Mouse (Mus musculus) liver, embryonic 14 days (tissue): Measurements from ENCODE around the gene Cstad. TPM values are rescaled to one million over a fixed set of nuclear protein-coding genes. Genes with fewer than 3 reads are reported as not detected.

ENCODE experiments used
- polyA plus RNA-seq: library from polyadenylated mRNA; depleted of rRNA; stranded (reverse); fragments of >200 nt; gene quantifications from 2 replicates; pipeline ENCODE4 v1.2.3, GENCODE M21; 2012; rRNA removed

Cstad gene
- 0.08 and 0.12 TPM in 2 replicates for polyA plus RNA-seq

GRCm38 (mm10) chr2:30594641-30595379 lies at the start of gene Cstad:
Cstad (plus strand) TSS chr2:30595040.

Other genes with a start within 250 kb of the Cstad start
- gene Sh3glb2, start 235.7 kb upstream of the Cstad start, polyA plus RNA-seq, result 19.1 and 20.9 TPM in 2 replicates
- 5.6 and 6.8 TPM in 2 replicates for gene Miga2, start 230.8 kb upstream of the Cstad start, polyA plus RNA-seq
- 13.3 and 17.3 TPM in 2 replicates for gene Dolpp1, start 202.8 kb upstream of the Cstad start, polyA plus RNA-seq
- gene Crat, start 179.2 kb upstream of the Cstad start, polyA plus RNA-seq, result 12.5 and 14.2 TPM in 2 replicates
- 61.7 and 77.5 TPM in 2 replicates for gene Ptpa, start 179.0 kb upstream of the Cstad start, polyA plus RNA-seq
- 0.72 and 0.74 TPM in 2 replicates for gene Ier5l, start 120.8 kb upstream of the Cstad start, polyA plus RNA-seq
- gene 1700001O22Rik, start 208.6 kb downstream of the Cstad start, polyA plus RNA-seq, result 0.05 and 0.06 TPM in 2 replicates
- gene Ntmt1, start 212.8 kb downstream of the Cstad start, polyA plus RNA-seq, result 13.4 and 15.6 TPM in 2 replicates
- 22.5 and 26.0 TPM in 2 replicates for gene Asb6, start 235.3 kb downstream of the Cstad start, polyA plus RNA-seq
- 0.41 and 0.71 TPM in 2 replicates for gene Prrx2, start 239.9 kb downstream of the Cstad start, polyA plus RNA-seq